Mouse (Mus musculus): ENCODE results near the gene Anks1. TPM values are rescaled to one million over a fixed set of nuclear protein-coding genes. Genes with fewer than 3 reads are reported as not detected.

The Anks1 gene
- total and polyA plus RNA-seq, 3 experiments = 6.6 to 13.3 (median 9.6) TPM

DNA sequence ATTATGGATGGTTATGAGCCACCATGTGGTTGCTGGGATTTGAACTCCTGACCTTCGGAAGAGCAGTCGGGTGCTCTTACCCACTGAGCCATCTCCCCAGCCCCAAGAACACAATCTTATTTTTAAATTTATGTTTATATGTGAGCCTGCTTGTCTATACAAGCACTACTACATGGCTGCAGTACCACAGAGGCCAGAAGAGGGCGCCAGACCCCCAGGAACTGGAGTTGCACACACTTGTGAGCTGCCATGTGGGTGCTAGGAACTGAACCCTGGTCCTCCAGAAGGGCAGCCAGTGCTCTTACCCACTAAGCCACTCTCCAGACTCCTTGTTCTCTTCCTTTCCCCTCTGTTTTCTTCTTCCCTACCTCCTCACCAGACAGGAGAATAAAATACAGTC is 184.7 kb downstream of the Anks1 start:
- no peaks in the 10 kb centered on the region for H3K4me1 ChIP-seq (ENCODE audit: insufficient read depth, low read depth, low read length)
- no peak for ATAC-seq (ENCODE audit: extremely low read depth, insufficient number of reproducible peaks, low FRiP score, poor library complexity, severe bottlenecking)
- DNase-seq (ENCODE audit: low spot score) = no peak
- TF ChIP-seq GATA1 (IDR thresholded peaks at IDR 0.05; ENCODE audit: borderline replicate concordance, low read length) (no peak), POLR2AphosphoS5 (IDR thresholded peaks at IDR 0.05; ENCODE audit: insufficient replicate concordance, low read depth, low read length) (no peak), CTCF (IDR thresholded peaks at IDR 0.05; ENCODE audit: low read depth, low read length) (no peak), TAL1 (conservative IDR thresholded peaks at IDR 0.05; ENCODE audit: low read depth, low read length) (no peak), GATA2 (IDR thresholded peaks at IDR 0.05; ENCODE audit: borderline replicate concordance, low read depth, low read length) (no peak)
- H3K4me3 ChIP-seq (ENCODE audit: low read depth, low read length) = no peak overlapping the region
- H3K36me3 ChIP-seq (replicated peaks) = no peaks in the 10 kb centered on the region
- peaks cover 14% of the 10 kb centered on the region; the same call in 1 of the 2 replicates for H3K27me3 ChIP-seq (ENCODE audit: insufficient read depth, low read length)
- H3K9me3 ChIP-seq (replicated peaks) = peaks cover 6% of the 10 kb centered on the region

DNA sequence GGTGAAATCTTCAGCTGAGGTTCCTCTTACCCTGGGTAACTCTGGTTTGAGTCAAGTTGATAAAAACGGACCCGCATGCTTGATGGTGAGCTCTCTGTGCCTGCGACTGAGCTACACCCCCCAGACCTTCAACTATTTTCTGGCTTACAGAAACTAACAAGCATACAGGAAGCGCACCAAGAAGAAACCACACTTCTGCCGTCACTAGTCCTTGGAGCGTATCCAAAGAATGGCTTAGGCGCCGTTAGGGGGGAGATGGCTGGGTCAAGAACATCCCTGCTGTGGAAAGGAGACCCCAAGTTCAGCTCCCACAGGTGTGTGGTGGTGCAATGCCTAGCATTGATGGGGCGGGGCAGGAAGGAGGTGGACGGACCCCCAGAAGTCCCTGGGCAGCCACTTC is 187.3 kb downstream of the Anks1 start:
- H3K9me3 ChIP-seq (replicated peaks) = peaks cover 9% of the 10 kb centered on the region
- ATAC-seq (ENCODE audit: extremely low read depth, insufficient number of reproducible peaks, low FRiP score, poor library complexity, severe bottlenecking) = no peak
- no peak for TF ChIP-seq TAL1 (conservative IDR thresholded peaks at IDR 0.05; ENCODE audit: low read depth, low read length)
- TF ChIP-seq GATA2 (IDR thresholded peaks at IDR 0.05; ENCODE audit: borderline replicate concordance, low read depth, low read length) = no peak
- TF ChIP-seq CTCF (IDR thresholded peaks at IDR 0.05; ENCODE audit: low read depth, low read length) = no peak
- TF ChIP-seq GATA1 (IDR thresholded peaks at IDR 0.05; ENCODE audit: borderline replicate concordance, low read length) = no peak
- TF ChIP-seq POLR2AphosphoS5 (IDR thresholded peaks at IDR 0.05; ENCODE audit: insufficient replicate concordance, low read depth, low read length) = no peak
- H3K4me1 ChIP-seq (ENCODE audit: insufficient read depth, low read depth, low read length) = no peaks in the 10 kb centered on the region
- peaks cover 8% of the 10 kb centered on the region; the same call in 1 of the 2 replicates for H3K27me3 ChIP-seq (ENCODE audit: insufficient read depth, low read length)
- no peak for DNase-seq (ENCODE audit: low spot score)
- no peak overlapping the region for H3K4me3 ChIP-seq (ENCODE audit: low read depth, low read length)
- no peaks in the 10 kb centered on the region for H3K36me3 ChIP-seq (replicated peaks)

DNA sequence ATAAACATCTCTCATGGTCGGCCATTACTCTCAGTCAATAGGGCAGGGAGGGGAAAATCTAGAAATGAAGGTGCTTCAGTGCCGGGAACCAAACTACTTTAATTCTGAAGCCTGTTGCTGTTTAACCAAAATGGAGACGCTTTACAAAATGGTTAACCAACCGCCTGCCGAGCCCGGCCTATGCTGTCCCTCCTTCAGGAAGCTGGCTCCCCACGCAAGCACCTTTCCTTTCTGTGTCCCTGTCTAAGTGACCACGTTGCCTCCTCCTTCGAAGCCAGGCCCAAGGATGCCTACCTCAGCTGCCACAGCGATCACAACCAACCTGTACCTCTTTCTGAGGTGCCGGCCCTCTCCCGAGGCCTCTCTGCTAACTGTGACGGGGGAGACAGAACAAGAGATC is 188.2 kb downstream of the Anks1 start:
- DNase-seq (ENCODE audit: low spot score) = no peak
- Histone ChIP-seq H3K9me3 (replicated peaks) (peaks cover 8% of the 10 kb centered on the region), H3K36me3 (replicated peaks) (no peaks in the 10 kb centered on the region), H3K4me3 (ENCODE audit: low read depth, low read length) (no peak overlapping the region), H3K27me3 (ENCODE audit: insufficient read depth, low read length) (peaks cover 8% of the 10 kb centered on the region; the same call in 1 of the 2 replicates), H3K4me1 (ENCODE audit: insufficient read depth, low read depth, low read length) (no peaks in the 10 kb centered on the region)
- no peak for ATAC-seq (ENCODE audit: extremely low read depth, insufficient number of reproducible peaks, low FRiP score, poor library complexity, severe bottlenecking)
- TF ChIP-seq GATA1 (IDR thresholded peaks at IDR 0.05; ENCODE audit: borderline replicate concordance, low read length) = no peak
- TF ChIP-seq GATA2 (IDR thresholded peaks at IDR 0.05; ENCODE audit: borderline replicate concordance, low read depth, low read length) = no peak
- TF ChIP-seq TAL1 (conservative IDR thresholded peaks at IDR 0.05; ENCODE audit: low read depth, low read length) = no peak
- TF ChIP-seq CTCF (IDR thresholded peaks at IDR 0.05; ENCODE audit: low read depth, low read length) = no peak
- no peak for TF ChIP-seq POLR2AphosphoS5 (IDR thresholded peaks at IDR 0.05; ENCODE audit: insufficient replicate concordance, low read depth, low read length)

DNA sequence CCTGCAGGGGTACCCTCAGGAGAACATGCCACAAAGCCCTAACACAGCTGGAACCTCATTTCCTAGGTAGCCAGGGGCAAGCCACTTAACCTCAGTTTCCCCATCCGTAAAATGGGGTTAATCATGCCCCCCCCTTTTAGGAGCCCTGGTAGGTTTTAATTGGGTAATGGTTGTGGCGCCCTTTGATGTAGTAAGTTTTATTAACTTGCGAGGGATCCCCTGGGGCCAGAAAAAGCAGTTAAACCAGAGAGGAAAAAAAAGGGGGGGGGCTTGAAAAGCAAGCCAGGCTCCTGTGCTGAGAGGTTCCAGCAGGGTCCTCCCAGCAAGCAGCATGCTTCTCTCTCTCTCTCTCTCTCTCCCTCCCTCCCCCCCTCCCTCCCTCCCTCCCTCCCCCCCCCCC is 190.0 kb downstream of the Anks1 start:
- DNase-seq (ENCODE audit: low spot score) = no peak
- H3K9me3 ChIP-seq (replicated peaks) = peaks cover 3% of the 10 kb centered on the region; the same call in 1 of the 2 replicates
- H3K27me3 ChIP-seq (ENCODE audit: insufficient read depth, low read length) = peaks cover 11% of the 10 kb centered on the region; the same call in 1 of the 2 replicates
- TF ChIP-seq TAL1 (conservative IDR thresholded peaks at IDR 0.05; ENCODE audit: low read depth, low read length) (no peak), CTCF (IDR thresholded peaks at IDR 0.05; ENCODE audit: low read depth, low read length) (no peak), GATA2 (IDR thresholded peaks at IDR 0.05; ENCODE audit: borderline replicate concordance, low read depth, low read length) (no peak), GATA1 (IDR thresholded peaks at IDR 0.05; ENCODE audit: borderline replicate concordance, low read length) (no peak), POLR2AphosphoS5 (IDR thresholded peaks at IDR 0.05; ENCODE audit: insufficient replicate concordance, low read depth, low read length) (no peak)
- ATAC-seq (ENCODE audit: extremely low read depth, insufficient number of reproducible peaks, low FRiP score, poor library complexity, severe bottlenecking) = no peak
- H3K4me1 ChIP-seq (ENCODE audit: insufficient read depth, low read depth, low read length) = no peaks in the 10 kb centered on the region; the same call in 1 of the 2 replicates
- H3K36me3 ChIP-seq (replicated peaks) = no peaks in the 10 kb centered on the region
- no peak overlapping the region for H3K4me3 ChIP-seq (ENCODE audit: low read depth, low read length)

DNA sequence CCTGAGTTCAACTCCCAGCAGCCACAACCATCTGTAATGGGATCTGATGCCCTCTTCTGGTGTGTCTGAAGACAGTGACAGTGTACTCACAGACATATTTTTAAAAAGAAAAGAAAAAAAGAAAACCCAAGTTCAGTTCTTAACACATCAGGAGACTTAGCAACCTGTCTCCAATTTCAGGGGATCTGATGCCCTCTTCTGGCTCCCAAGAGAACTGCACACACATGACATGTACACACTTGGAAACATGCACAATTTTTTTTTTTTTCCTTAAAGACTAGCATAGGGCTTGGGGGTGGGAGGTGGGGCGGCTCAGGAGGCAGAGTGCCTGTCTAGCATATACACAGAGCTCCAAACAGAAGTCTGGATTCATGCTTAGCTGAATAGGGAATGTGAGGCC is 191.6 kb downstream of the Anks1 start:
- H3K36me3 ChIP-seq (replicated peaks) = no peaks in the 10 kb centered on the region
- H3K9me3 ChIP-seq (replicated peaks) = peaks cover 3% of the 10 kb centered on the region; the same call in 1 of the 2 replicates
- DNase-seq (ENCODE audit: low spot score) (no peak), ATAC-seq (ENCODE audit: extremely low read depth, insufficient number of reproducible peaks, low FRiP score, poor library complexity, severe bottlenecking) (no peak)
- no peaks in the 10 kb centered on the region; the same call in 1 of the 2 replicates for H3K4me1 ChIP-seq (ENCODE audit: insufficient read depth, low read depth, low read length)
- no peak overlapping the region for H3K4me3 ChIP-seq (ENCODE audit: low read depth, low read length)
- TF ChIP-seq GATA2 (IDR thresholded peaks at IDR 0.05; ENCODE audit: borderline replicate concordance, low read depth, low read length) = no peak
- H3K27me3 ChIP-seq (ENCODE audit: insufficient read depth, low read length) = peaks cover 9% of the 10 kb centered on the region; the same call in 1 of the 2 replicates

DNA sequence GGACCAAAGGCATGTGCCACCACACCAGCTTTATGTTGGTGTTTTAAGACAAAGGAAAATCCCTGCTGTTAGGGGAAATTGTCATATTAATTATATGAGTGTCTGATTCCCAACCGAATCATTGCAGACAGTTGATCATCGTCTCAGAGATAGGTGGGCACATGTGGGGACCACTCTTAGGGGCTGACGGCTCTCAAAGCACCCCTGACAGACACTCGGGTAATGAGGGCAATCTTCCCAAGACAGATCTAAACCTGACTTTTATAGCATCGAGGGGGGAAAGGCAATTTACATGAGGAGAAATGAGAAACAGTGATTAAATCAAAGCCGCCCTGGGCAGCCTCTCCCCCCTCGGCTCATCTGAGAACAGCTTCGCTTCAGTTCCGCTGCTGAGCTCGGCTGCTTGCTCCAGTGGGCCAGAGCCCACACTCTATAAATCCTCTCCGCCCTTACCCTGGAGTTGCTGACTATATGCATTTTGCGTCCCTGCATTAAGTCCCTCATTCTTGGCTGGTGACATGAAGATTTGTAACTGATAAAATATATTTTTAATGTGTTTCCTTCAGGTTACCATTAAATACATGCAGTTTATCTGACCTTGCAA is 192.3 kb downstream of the Anks1 start:
- no peak for TF ChIP-seq CTCF (IDR thresholded peaks at IDR 0.05; ENCODE audit: low read depth, low read length)
- no peak for TF ChIP-seq GATA2 (IDR thresholded peaks at IDR 0.05; ENCODE audit: borderline replicate concordance, low read depth, low read length)
- TF ChIP-seq GATA1 (IDR thresholded peaks at IDR 0.05; ENCODE audit: borderline replicate concordance, low read length) = no peak
- no peak for TF ChIP-seq TAL1 (conservative IDR thresholded peaks at IDR 0.05; ENCODE audit: low read depth, low read length)
- TF ChIP-seq POLR2AphosphoS5 (IDR thresholded peaks at IDR 0.05; ENCODE audit: insufficient replicate concordance, low read depth, low read length) = no peak
- Histone ChIP-seq H3K4me1 (ENCODE audit: insufficient read depth, low read depth, low read length) (no peaks in the 10 kb centered on the region; the same call in 1 of the 2 replicates), H3K9me3 (replicated peaks) (peaks cover 3% of the 10 kb centered on the region; the same call in 1 of the 2 replicates), H3K27me3 (ENCODE audit: insufficient read depth, low read length) (peaks cover 9% of the 10 kb centered on the region; the same call in 1 of the 2 replicates), H3K4me3 (ENCODE audit: low read depth, low read length) (no peak overlapping the region), H3K36me3 (replicated peaks) (no peaks in the 10 kb centered on the region)
- ATAC-seq (ENCODE audit: extremely low read depth, insufficient number of reproducible peaks, low FRiP score, poor library complexity, severe bottlenecking) = no peak
- DNase-seq (ENCODE audit: low spot score) = no peak
